Mouse (Mus musculus): Measurements from ENCODE around the gene Dnajc25. TPM values are rescaled to one million over a fixed set of nuclear protein-coding genes. Genes with fewer than 3 reads are reported as not detected.

Gene Dnajc25
- 2.4 and 4.0 TPM in 2 replicates for polyA plus RNA-seq (2012; rRNA removed)

DNA sequence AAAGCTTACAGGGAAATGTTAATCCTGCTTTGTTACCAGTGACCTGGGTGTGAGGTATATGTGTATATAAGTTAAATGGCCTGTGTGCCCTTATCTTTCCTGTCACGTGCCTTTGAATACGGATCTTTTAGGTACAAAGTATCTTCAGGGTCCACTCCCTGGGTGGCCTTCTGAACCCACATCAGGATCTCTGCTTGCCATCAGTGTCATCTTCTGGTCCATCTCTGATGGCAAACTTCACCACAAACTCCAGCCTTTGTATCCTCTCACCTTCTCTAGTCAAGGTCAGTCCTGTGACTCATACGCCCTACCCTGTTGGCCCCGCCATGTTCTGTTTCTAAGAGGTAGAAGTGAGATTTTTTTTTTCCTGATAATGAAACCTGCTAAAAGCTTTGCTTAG lies at the start of gene Dnajc25:
Dnajc25 (plus strand) TSS at position 301 of the 400 bp plus-strand sequence.
- DNase-seq (ENCODE audit: low read depth, low spot score) = no peak
- WGBS = 43% methylated on average over 4 of the region's 4 CpGs

GRCm38 (mm10) chr4:58948391-58948790 lies 46.5 kb upstream of the Dnajc25 start:
- DNase-seq (ENCODE audit: low read depth, low spot score) = no peak

DNA sequence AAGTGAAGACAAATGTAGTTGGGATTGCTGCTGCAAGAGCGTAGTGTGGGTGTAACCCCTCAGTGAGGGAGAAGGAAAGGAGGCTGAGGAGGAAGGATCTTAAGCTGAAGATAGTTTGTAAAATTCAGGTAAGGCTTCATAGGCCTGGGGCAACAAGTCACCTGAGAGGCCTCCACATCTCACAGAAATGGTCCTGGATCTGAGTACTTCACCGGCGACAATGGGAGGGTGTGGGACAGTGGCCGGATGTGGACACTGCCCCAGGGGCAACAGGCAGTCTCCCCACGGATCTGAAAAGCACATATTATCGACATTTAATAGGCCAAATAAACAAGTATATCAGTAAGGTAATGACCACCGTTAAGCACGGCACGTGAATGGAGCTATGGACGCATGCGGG lies 42.2 kb upstream of the Dnajc25 start:
- 90% methylated on average over 11 of the region's 11 CpGs for WGBS
- DNase-seq (ENCODE audit: low read depth, low spot score) = no peak

More at GRCm38 (mm10) chr4:58948391-58948790, 46.5 kb upstream of the Dnajc25 start:
- 84% methylated on average over 4 of the region's 4 CpGs for WGBS

DNA sequence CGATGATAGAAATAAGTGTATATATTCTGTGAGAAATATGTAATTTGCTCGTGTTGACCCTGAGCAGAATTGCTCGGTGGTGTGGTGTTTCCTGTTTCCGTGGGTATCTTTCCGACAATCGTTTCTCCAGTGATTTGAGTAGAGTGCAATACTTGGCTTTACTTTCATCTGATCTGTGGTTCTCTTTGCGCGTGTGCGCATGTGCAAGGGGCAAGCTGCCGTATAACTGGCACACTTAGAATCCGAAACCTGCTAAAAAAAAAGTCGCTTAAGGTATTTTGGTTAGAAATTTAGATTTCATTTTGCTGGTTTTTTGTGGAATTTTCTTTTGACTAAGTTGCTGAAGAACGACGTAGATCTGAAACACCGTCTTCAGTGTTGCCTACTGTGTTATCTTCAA lies 33.1 kb upstream of the Dnajc25 start:
- WGBS = 90% methylated on average over 15 of the region's 15 CpGs
- DNase-seq (ENCODE audit: low read depth, low spot score) = no peak

DNA sequence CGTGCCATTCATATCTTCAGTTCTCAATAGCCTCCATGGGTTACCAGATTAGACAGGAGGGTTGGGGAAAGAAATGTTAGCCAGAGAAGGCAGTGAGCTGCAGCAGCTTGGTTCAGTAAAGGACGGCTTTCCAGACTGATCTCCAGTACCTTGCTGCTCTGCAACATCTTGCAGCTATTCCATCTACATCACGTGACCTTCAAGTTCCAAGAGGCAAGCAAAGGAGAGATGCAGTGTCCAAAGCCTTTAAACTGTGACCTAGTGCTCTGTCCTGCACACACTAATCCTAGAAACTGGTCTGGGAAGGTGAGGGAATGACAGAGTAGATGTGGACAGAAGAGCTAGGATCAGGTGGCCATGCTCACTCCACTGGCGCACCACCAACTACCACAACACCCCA lies 31.6 kb upstream of the Dnajc25 start:
- 99% methylated on average over 4 of the region's 4 CpGs for WGBS
- DNase-seq (ENCODE audit: low read depth, low spot score) = no peak

- 45% methylated on average over 1 of the region's 1 CpGs for WGBS
- no peak for DNase-seq (ENCODE audit: low read depth, low spot score)
These were observed 29.7 kb upstream of the Dnajc25 start for GRCm38 (mm10) chr4:58965136-58965535.

DNA sequence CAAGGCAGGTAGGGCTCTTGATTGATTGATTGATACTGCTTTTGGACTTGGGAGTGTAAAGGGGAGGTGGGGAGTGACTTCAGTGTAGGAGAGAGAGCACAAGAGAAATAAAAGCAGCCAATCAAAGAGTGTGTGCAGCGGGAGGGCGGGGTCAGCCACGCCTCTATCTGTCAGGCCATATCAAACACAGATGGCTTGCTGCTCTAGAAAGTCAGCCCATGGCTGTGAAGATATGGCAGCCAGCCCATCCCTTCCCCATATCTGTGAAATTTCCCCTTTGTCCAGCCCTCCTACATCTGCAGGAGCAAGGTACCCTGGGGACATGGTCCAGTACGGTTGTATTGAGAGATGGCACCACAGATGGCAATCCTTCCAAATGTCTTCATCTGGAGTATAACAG lies 24.2 kb upstream of the Dnajc25 start:
- WGBS = 80% methylated on average over 4 of the region's 4 CpGs

DNA sequence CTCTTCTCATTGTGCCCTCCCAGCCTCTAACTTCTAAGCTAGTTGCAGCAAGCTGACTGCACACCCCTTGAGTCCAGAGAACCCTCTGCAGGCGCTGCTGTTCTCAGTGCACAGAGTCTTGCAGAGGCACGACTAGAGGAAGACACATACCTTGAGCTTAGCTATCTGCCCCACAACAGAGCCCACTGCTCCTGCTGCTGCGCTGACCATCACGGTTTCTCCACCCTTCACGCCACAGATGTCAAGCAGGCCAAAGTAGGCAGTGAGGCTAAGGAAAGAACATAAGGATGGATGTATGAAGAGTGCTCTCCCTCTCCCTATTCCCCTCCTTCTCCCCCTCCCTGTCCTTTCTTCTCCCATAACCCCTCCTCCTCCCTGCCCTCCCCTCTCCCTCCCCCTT lies 19.2 kb upstream of the Dnajc25 start:
- DNase-seq (ENCODE audit: low read depth, low spot score) = no peak

More for the DNA sequence above, 24.2 kb upstream of the Dnajc25 start:
- DNase-seq (ENCODE audit: low read depth, low spot score) = no peak

GRCm38 (mm10) chr4:58981421-58981820 lies 13.4 kb upstream of the Dnajc25 start:
- DNase-seq (ENCODE audit: low read depth, low spot score) = no peak
- 89% methylated on average over 6 of the region's 6 CpGs for WGBS

More for the DNA sequence above, 19.2 kb upstream of the Dnajc25 start:
- 92% methylated on average over 5 of the region's 5 CpGs for WGBS

DNA sequence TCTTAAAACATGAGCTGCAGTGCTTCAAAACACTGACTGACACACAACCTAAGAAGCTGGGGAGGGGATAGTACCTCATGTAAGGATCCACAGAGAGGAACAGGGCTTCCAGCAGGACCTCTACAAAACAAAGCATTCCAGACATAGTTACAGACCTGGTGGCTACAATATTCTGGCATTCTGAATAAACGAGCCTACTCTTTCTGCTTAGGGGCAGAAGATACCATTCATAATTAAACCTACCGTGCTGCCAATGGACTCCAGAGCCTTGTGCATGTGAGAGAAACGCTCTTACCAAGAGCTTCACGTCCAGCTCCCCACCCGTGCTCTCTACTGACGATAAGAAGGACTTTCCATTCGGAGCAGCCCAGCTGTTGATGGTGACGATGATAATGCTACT lies 12.1 kb upstream of the Dnajc25 start:
- WGBS = 93% methylated on average over 8 of the region's 8 CpGs

DNA sequence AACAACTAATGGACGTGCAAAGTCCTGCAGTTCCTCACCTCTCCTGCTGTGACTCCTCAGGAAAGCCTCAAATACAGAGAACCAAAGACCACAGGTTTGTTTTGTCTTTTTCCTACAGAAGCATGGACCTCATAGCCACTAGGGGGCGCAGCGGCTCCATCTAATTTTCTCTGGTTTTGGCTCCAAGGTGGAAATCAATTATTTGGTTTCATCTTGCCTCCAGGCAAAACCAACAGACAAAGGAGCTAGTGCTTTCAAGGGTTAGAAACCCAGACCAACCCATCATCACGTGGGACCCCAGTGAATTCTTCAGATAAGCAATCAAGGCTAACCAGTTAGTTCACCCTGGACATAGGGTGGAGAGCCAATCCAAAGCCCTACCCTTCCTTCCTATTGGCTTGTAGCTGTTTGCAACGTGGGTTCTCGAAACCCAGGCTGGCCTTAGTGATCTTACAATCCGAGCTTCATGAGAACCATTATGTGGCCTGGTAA lies 9.7 kb upstream of the Dnajc25 start:
- peak; percentile 44 for DNase-seq (ENCODE audit: low read depth, low spot score)

More for the DNA sequence above, 12.1 kb upstream of the Dnajc25 start:
- DNase-seq (ENCODE audit: low read depth, low spot score) = no peak

GRCm38 (mm10) chr4:58986540-58987190 lies 8.2 kb upstream of the Dnajc25 start, which contains the start of gene Ptgr1:
Ptgr1 (minus strand) TSS chr4:58987119.
- WGBS = 2% methylated on average over 28 of the region's 28 CpGs

More for the DNA sequence above, 9.7 kb upstream of the Dnajc25 start:
- WGBS = 7% methylated on average over 7 of the region's 7 CpGs

DNA sequence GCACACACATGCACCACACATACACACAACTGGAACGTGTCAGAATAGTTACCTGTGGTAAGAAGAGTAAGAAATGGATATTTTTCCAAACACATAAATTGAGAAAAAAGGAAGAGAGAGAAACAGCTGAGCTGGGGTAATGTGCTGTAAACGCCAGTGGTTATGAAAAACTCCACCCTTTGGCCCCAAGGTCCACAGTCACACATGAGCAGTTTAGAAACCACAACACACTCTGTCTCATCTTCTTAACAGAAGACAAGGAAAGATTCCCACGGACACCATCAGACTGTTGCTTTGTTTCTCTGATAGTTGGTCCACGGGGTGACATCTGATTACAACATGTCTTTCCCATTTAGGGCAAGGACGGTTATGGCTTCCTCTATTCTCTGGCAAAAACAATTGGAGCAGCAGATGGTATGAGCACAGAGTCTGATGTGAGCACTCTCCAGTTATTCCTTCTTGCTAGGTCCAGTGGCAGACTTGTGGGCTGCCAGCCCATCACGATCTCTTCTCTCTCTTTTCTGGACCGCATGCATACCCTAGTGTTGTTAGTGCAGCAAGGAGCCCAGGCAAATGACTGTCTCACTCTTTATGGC lies 5.5 kb upstream of the Dnajc25 start:
- DNase-seq (ENCODE audit: low read depth, low spot score) = no peak
- WGBS = 78% methylated on average over 7 of the region's 7 CpGs

More at GRCm38 (mm10) chr4:58986540-58987190, 8.2 kb upstream of the Dnajc25 start, which contains the start of gene Ptgr1:
- peak; percentile 59 for DNase-seq (ENCODE audit: low read depth, low spot score)

DNA sequence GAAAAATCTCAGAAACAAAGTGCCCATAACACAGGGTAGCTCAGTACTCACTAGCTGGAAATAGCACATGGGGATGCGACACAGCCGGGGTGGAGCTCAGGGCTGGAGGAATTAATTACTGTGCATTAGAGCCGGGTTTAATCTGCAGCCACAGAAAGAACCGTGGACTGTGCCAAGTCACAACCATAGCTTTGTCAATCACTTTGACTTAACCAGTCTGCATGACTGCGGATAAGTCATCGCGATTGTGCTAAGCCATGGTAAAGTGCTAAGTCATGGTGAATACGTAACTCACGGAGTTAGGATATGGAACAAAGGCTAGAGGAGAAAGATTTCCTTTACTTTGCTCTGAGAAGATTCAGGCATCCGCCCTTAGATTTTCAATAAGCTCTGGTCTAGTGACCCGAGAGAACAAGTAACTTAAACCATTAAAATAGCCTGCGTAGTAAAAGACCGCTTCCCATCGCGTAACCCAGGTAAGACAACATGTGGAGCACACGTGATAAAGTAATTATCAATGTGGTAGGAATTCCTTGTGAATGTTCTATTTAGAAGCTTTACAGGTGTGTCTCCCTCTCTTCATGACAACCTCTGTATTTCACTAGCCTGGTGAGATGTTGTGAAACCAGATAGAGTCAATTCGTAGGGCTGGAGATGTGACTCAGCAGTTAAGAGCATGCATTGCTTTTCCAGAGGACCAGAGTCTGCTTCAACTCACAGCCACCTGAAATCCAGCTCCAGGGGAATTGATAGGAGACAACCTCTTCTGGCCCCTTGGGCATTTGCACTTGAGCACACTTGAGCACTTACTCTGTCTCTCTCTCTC lies 4.0 kb upstream of the Dnajc25 start:
- DNase-seq (ENCODE audit: low read depth, low spot score) = no peak

DNA sequence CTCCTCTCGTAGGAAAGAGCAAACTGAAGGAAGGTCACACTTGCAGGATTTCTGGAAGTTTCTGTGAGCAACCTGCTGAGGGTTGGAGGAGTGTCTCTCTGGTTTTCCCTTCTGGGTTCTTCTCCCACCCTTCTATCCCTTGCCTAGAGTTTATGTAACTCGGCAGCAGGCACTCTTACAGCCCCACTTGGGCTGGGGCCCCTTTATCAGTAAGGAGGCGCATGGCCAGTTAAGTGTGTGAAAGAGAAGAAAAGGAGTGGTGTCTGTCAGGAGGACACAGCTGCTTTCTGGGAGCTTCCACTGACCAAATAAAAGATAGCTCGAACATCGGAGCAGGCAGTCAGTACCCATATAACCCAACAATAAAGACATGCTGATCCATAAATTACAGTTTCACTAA lies 2.7 kb upstream of the Dnajc25 start:
- DNase-seq (ENCODE audit: low read depth, low spot score) = no peak
- WGBS = 42% methylated on average over 5 of the region's 5 CpGs

More for the DNA sequence above, 4.0 kb upstream of the Dnajc25 start:
- 83% methylated on average over 17 of the region's 17 CpGs for WGBS

- DNase-seq (ENCODE audit: low read depth, low spot score) = no peak
- 51% methylated on average over 8 of the region's 8 CpGs for WGBS
These were observed 410 bp downstream of the Dnajc25 start for GRCm38 (mm10) chr4:58995251-58995693.

GRCm38 (mm10) chr4:58997081-58997480 lies 2.2 kb downstream of the Dnajc25 start:
- 70% methylated on average over 5 of the region's 5 CpGs for WGBS

GRCm38 (mm10) chr4:58998688-58999087 lies 3.8 kb downstream of the Dnajc25 start:
- no peak for DNase-seq (ENCODE audit: low read depth, low spot score)
- 51% methylated on average over 1 of the region's 1 CpGs for WGBS

More at GRCm38 (mm10) chr4:58997081-58997480, 2.2 kb downstream of the Dnajc25 start:
- DNase-seq (ENCODE audit: low read depth, low spot score) = no peak

GRCm38 (mm10) chr4:58999686-59000085 lies 4.8 kb downstream of the Dnajc25 start:
- 0% methylated on average over 2 of the region's 2 CpGs for WGBS
- no peak for DNase-seq (ENCODE audit: low read depth, low spot score)

- 3% methylated on average over 2 of the region's 2 CpGs for WGBS
- DNase-seq (ENCODE audit: low read depth, low spot score) = no peak
These were observed 5.8 kb downstream of the Dnajc25 start for GRCm38 (mm10) chr4:59000614-59001013.

Data from large intestine, adult 2 months (tissue).